Mouse (Mus musculus): ENCODE data around the gene Wnt6.
A peak's percentile ranks its signal among the peaks of the same experiment; 100 is the strongest.

DNA sequence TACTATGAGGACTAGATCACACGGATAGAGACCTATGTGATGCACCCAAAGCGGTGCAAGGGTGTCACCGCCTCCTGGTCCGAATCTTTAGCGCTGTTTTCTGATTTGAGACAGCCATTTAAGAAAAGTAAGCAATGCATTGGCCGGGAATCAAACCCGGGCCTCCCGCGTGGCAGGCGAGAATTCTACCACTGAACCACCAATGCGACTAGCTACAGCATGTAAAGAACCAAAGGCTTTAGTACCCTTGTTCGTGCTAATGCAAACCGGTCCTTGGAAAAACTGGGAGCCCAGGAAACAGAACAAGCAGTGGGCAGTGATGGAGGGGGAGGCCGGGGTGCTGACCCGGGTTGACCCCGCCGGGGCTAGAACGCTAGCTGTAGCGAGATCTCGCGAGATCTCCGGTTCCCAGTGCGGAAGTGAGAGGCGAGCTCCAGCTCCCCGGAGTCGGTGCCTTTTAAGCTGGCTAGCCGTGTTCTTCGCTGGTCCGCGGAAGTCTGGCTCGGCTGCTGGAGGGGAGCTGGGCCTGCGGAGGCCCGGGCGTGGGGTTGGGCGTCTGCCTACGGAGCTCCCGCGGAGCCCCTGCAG lies 45.0 kb downstream of the Wnt6 start:
- TF ChIP-seq CTCF (IDR thresholded peaks at IDR 0.05; ENCODE audit: extremely low read depth, insufficient read depth, low read length) (no peak), POLR2A (IDR thresholded peaks at IDR 0.05; ENCODE audit: extremely low read depth, insufficient read depth, low read length) (peak; percentile 93)

Measured in cortical plate, adult 2 months (tissue).